In genomic region chr6:89381851-89382250, GRCm38 (mm10) we compare ENCODE assay signal across 18 mouse cellular contexts. TPM values are rescaled to one million over a fixed set of nuclear protein-coding genes. Genes with fewer than 3 reads are reported as not detected.
DNase-seq lines count a peak whose midpoint lies in the region; ATAC-seq lines count a peak whose summit lies in the region.
"Had no signal": no experiment of that assay in that cellular context is flagged by ENCODE, and none has a peak within 500 bp of the region (broad histone marks: within the 10 kb centered on the region; RNA-seq: fewer than 3 reads in every experiment).

No protein-coding gene starts in this region.

- no peaks in the 10 kb centered on the region for H3K4me1 ChIP-seq in kidney, embryonic 16.5 days (ENCODE audit: insufficient read depth, low read length)
- H3K4me1 ChIP-seq: embryonic facial prominence, embryonic 15.5 days; forebrain, embryonic 15.5 days had no signal

- H3K27ac ChIP-seq in kidney, embryonic 16.5 days (ENCODE audit: low read length) = no peak overlapping the region
- H3K27ac ChIP-seq: embryonic facial prominence, embryonic 15.5 days; forebrain, embryonic 15.5 days; heart, embryonic 13.5 days; hindbrain, embryonic 14.5 days had no signal

- no peak overlapping the region for H3K9ac ChIP-seq in kidney, embryonic 16.5 days (replicated peaks; ENCODE audit: low read length)
- H3K9ac ChIP-seq: embryonic facial prominence, embryonic 15.5 days; forebrain, embryonic 15.5 days; heart, embryonic 13.5 days; hindbrain, embryonic 14.5 days had no signal

- no peaks in the 10 kb centered on the region for H3K9me3 ChIP-seq in kidney, embryonic 16.5 days (ENCODE audit: low read length)
- H3K9me3 ChIP-seq: embryonic facial prominence, embryonic 15.5 days; forebrain, embryonic 15.5 days; heart, embryonic 13.5 days had no signal

- H3K36me3 ChIP-seq in kidney, embryonic 16.5 days (ENCODE audit: insufficient read depth, low read length) = no peaks in the 10 kb centered on the region
- H3K36me3 ChIP-seq: embryonic facial prominence, embryonic 15.5 days; forebrain, embryonic 15.5 days; heart, embryonic 13.5 days had no signal

- no peaks in the 10 kb centered on the region for H3K27me3 ChIP-seq in kidney, embryonic 16.5 days (ENCODE audit: insufficient read depth, low read length)
- H3K27me3 ChIP-seq: embryonic facial prominence, embryonic 15.5 days; forebrain, embryonic 15.5 days had no signal

- no peak for DNase-seq in kidney, adult 8-10 months
- DNase-seq in embryo, embryonic 10 days (ENCODE audit: low spot score) = peak; percentile 72
- DNase-seq in embryo, embryonic 10.5 days (ENCODE audit: low spot score) = peak; percentile 60
- peak; percentile 27 for DNase-seq in mesoderm, embryonic 11.5 days (ENCODE audit: low read depth, low spot score)
- DNase-seq: adrenal gland, adult 2 months; adrenal gland, postnatal 25 days; cerebellum, adult 2 months; cerebellum, postnatal 10 days; gastrocnemius, postnatal 14 days; heart, postnatal 36 days had no signal

- H3K4me2 ChIP-seq in kidney, embryonic 16.5 days (replicated peaks; ENCODE audit: low read depth, low read length) = no peak overlapping the region
- H3K4me2 ChIP-seq: embryonic facial prominence, embryonic 15.5 days; forebrain, embryonic 15.5 days; heart, embryonic 13.5 days; hindbrain, embryonic 14.5 days had no signal

- H3K4me3 ChIP-seq in kidney, embryonic 16.5 days (ENCODE audit: low read length) = no peak overlapping the region
- H3K4me3 ChIP-seq: embryonic facial prominence, embryonic 15.5 days; erythroblast, embryonic 14.5 days; forebrain, embryonic 15.5 days; heart, embryonic 13.5 days had no signal

- 0 out of 2 replicates have a peak, but pooled peaks have one; percentile 43 for ATAC-seq in kidney, embryonic 16.5 days (ENCODE audit: low FRiP score, low TSS enrichment)
- no peak for ATAC-seq in frontal cortex, adult (ENCODE audit: low TSS enrichment)
- ATAC-seq: forebrain, embryonic 15.5 days; intestine, embryonic 16.5 days had no signal

- 64% methylated on average over 5 of the region's 5 CpGs for WGBS in kidney, embryonic 16.5 days

RNA-seq across cellular contexts. Expression of gene Plxna1, which starts 19.4 kb away (rescaled TPM):
- 12.1 and 19.5 TPM in 2 replicates for polyA plus RNA-seq in kidney, embryonic 16.5 days (2015; fragmentation: Nextera tagmentation; extraction: Ambion mirVana)

Comparison
In these comparisons a context has a peak if more than half of its experiments do, and no peak if none do; other contexts are left out.
1. DNase-seq: peak in embryo, embryonic 10 days (single experiment), embryo, embryonic 10.5 days (single experiment) and mesoderm, embryonic 11.5 days (single experiment); none in kidney, adult 8-10 months (0 of 2).